Mouse (Mus musculus) natural killer cell, adult 2 months (primary cell): Measurements from ENCODE around the gene Pdzrn4.

Experiments used
- DNase-seq, 2 experiments: peaks; one replicate each; pipeline ENCODE4 v3.0.0; 2022; ENCODE audit warnings: low spot score in 2 of 2

The Pdzrn4 gene

DNA sequence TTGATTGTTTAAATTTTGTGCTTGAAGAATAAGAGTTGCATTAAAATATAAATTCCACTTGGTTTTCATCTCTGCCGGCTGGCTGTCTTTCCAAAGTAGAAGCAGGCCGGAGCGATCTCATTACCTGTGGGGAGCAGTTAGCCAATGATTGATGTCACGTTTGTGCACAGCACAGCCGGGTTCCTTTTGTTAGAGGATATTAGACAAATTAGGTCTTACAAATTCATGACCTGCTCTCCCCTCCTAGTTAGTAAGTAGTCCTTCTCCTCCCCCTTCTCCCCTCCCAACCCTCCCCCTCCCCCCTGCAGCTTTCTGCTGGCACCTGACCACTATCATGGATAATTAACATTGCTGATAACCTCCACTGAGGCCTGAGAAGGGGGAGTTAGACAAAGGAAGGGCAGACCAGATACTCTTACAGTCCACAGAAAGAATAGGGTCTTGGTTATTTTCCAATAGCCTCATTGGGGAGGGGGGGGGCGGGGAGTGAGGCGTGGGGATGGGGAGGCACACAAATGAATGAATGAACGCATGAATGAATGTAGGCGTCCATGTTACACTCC is 103.7 kb downstream of the Pdzrn4 start:
- DNase-seq, result no peak

DNA sequence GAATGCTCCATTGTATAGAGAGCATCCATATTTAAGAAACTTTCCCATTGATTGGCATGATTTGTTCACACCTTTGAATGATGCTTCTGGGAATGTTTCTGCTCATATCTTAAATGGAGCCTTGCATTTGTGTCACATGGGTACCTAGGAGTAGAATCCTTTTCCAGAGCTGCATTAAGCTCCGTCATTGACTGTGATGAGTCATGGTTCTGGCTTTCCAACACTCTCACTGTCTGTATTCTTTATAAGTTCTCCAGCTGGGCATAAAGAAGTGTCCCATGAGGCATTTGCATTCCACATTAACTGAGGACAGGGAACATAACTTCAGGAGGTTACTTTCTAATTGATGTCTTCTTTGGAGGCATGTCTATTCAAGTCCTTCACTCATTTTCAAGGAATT is 106.1 kb downstream of the Pdzrn4 start:
- DNase-seq, result no peak

DNA sequence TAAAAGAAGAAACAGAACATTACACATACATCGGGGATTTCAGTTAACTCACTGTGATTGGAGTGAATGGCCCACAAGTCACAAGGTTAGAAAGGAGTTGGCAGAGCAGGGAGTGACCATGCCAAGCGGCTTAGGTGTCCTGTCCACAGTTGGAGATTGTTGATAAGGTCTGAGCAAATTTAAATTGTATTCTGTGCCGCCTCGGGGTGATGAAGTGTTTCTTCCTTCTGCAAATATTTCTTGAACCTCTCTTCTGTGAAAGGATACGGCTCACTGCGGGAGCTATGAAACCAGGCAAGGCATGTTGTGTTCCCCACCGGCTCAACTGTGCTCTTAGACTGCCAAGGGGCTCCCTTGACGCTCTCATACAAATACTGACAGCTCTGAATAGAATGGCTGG is 112.7 kb downstream of the Pdzrn4 start:
- no peak for DNase-seq

DNA sequence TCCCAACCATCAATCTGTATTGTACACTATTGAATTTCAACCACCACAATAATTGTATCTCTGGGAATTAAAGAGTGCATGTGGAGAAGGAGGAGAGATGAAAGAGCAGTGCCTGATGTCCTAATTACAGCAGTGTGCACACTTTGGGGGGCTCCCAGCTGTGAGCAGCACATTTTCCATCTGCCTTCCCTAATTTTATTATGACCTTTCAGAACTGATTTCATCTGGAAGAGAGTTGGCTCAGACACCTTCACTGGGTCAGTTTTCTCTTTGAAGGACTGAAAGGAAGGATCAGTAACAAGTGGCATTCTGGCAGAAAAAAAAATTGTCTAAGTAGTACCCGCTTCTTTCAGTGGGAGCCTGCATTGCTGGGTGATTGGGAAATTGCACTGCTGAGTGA is 119.0 kb downstream of the Pdzrn4 start:
- no peak for DNase-seq

DNA sequence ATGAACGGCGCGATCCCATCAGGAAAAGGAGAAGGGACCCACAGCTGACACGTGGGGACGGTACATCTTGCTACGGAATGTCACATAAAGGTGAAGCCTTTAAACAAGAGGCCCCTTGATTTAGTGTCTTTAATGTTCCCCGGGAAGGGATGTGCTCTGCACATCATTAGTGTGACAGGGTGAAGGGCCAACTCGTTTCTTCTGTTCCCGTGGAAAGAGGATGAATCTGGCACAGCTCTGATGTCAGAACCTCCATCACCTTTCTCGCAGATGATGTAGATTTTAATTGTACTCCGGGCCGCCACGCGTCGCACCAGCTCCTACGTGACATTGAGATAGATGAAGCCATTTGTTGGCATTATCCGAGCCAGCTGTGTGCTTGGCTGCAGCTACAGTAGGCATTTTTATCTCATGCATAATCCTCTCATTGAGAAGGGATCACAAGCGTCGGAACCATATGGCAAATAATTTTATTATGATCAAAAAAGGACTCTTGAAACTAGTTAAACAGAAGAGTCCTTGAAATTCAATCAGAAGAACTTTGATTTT is 124.1 kb downstream of the Pdzrn4 start:
- DNase-seq, result no peak

DNA sequence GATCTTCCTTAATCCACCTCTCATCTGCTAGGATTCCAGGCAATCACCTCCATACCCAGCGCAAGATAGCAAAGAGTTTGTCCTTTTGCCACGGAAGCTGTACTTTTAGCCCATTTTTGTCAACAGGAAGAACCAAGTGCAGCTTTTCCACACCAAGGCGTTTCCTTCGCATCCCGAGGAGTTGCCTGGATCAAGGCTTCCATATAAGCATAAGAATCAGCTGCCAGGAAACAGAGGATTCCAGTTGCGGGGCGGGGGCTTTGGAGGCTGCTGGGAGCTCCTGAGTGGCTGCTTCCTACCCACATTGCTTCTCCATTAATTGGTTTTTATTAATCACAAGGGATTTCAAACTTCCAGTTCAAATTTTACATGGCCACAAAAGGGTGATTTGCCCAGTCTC is 125.0 kb downstream of the Pdzrn4 start:
- DNase-seq, result no peak

DNA sequence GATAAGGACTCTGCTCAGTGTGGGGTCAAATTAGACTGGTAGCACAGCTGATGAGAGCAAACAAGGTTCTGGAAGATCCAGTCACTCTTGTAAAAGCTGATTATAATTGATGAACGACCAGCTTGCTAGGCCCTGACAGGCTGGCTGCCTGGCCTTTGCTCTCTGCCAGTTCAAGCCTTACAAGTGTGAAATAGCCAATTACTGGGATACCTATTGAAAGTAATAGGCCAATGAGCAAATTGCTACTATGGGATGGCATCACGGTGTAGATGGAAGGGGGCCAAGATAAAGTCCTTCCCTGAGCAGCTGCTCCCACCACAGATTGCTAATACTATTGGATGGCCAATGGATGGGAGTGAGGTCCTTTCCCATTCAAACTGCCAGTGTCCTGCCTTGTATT is 128.2 kb downstream of the Pdzrn4 start:
- no peak for DNase-seq

DNA sequence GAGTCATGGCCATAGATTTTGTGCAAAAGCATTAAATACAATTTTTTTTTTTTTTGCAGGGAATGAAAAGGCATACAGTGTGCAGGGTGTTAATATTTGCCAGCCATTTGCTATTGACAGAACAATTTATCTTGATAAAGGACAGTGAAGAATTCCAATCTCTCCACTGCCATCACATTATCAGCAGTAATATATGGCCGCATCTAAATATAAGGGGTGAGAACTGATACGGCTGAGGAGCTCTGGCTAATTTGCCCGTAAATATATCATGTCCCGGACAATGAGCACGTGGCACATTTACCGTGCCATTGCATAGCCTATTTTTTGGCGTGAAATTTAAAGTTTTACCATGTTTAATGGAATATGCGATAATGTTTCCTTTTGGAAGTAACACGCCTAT is 128.7 kb downstream of the Pdzrn4 start:
- DNase-seq, result no peak

DNA sequence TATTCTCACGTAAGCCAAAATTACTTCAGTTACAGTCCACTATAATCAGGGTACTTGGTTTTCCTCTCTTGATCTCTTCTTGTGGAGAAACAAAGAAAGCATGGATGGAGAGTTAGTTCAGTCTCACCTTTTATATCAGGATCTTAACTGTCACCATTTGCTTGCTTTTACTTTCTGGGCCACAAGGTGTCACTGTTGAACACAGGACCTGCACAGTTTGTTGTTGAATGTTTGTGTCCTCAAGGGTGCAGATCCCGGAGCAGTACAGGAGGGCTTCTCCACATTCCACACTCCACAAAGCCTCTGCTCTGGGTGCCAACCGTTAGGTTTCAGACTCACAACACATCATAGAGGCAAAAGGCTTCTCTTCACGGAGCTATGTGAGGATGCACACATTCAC is 130.1 kb downstream of the Pdzrn4 start:
- no peak for DNase-seq

DNA sequence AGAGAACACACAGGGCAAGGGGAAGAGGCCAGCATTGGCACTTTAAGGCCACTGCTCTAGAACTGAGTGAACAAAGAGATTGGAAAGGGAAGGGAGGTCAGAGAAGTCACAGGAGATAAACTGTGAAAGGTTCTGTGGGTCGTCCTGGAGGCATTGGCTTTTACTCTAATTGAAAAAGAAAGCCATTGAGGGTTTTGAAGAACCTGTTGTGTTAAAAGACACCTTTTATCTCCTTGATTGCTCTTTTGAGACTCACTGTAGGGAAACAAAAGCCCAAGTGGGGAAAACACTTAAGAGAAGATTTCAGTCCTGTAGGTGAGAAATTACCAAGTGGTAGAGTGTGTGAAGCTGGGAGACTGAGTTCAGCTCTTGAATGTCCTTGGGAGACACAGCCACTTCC is 146.6 kb downstream of the Pdzrn4 start:
- no peak for DNase-seq

DNA sequence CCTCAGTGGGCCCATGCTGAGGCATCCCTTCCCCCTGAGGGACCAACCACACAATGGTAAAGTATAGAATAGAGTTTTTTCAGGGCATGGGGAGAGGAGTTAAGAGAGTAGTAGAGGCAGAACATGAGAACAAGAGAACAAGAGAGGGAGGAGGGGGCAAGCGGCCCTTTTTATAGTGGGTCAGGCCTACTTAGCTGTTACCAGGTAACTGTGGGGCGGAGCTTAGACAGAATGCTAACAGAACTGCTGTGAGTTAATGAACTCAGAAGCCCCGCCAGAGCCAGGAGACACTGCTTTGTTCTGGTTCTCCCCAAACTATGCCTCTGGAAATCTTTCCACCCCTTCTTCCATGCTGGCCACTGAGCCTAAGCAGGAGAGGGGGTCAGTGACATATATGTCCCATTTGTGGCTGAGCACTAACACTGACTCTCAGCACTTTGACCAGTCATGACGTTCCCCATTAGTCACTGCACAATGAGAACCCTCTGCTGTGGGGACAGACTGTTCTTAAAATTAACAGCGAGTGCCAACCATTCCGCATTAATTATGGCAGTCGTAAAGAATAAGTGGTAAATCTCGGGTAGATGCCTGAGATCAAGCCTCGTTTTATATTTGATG is 150.7 kb downstream of the Pdzrn4 start:
- DNase-seq, result no peak

DNA sequence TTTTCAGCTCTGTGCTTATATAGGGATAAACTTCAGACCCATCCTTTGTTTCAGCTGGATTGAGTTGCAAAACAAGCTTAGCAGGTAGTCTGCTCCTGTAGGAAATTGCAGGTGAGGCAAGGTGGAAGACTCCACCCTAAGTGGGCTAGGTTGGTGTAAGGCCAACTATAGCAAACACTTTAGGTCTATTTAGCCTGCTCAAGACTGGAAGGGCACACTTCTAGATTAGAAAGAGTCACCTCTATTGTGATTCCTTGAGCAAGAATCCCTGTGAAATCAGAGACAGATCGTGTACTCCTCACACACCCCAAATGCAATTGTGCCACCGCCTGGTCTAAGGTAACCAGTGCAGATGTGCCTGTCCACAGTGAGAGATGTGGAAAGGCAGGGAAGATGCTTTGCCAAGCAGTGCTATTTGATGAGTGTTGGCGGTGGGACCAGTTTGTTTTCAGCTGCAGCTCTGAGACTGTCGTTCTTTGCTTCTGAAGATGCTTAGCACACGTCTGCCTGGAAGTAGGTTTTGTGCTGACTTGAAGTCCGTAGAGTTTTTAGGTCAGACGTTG is 158.4 kb downstream of the Pdzrn4 start:
- no peak for DNase-seq

DNA sequence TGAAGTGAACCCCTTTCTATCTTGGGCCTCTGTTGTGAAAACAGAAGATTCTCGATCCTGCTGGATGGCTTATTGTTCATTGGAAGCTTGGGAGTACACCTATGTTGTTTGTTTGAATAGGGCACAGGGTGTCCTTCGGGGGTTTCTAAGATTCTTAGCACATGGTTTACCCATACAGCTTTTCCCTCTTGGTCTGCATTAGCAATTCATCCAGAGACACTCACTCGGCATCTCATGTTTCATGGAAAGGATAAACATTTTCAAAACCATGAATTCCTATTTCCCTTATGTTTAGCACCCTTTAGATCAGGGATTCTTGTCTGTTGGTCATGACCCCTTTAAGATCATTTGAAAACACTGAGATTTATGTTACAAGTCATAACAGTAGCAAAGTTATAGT is 159.0 kb downstream of the Pdzrn4 start:
- no peak for DNase-seq

DNA sequence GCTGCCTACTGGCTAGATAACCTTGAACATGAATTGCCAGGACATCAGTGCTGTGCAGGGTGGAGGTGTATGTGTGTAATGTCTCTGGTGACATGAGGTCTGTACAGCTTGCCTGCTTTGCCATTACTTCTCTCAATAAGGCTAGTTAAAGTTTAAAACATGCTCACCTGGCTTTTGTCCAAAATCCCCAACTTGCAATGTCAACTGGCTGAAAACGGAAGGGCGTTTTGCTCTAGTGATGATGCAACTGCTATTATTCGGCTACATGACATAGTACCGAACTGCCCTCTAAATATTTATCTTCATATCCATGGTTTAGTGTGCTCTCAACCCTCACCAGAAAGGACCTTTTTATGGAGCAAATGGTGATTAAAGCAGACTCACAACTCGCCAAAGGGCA is 161.9 kb downstream of the Pdzrn4 start:
- DNase-seq, result no peak

DNA sequence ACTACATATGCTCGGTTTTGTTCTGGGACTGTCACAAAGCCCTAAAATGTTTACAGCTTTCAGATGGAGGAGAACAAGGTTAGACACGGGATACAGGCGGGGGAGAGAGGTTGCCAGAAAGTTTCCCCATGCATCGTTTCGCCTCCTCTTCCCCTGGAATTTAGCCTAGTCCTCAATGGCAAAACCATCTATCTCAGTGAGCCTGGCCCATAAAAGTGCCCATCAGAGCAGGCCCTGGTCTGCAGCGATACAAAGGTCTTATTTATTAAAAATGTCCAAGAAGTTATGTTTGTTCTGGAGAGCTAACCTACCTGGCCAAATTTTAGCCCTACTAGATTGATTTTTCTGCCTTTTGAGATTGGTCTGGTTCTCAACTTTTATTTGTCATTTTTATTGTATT is 165.5 kb downstream of the Pdzrn4 start:
- no peak for DNase-seq

DNA sequence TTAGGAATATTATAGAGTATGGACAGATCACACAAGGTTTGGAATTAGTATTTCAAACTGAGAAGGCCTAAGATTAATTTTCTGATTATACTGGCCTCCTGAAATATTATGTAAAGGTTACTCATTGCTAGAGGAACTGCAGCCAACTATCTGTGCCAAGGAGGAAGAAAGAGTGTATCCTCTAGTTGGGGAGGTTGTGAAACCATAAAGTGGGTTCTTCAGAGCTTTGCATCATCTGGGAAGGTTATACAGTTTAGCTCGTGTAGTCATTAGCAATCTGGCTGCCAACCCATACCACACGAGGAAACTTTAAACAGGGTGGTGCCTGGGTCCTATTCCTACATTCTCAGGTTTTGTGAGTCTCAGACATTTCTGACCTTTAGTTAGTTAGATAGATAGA is 166.9 kb downstream of the Pdzrn4 start:
- no peak for DNase-seq

DNA sequence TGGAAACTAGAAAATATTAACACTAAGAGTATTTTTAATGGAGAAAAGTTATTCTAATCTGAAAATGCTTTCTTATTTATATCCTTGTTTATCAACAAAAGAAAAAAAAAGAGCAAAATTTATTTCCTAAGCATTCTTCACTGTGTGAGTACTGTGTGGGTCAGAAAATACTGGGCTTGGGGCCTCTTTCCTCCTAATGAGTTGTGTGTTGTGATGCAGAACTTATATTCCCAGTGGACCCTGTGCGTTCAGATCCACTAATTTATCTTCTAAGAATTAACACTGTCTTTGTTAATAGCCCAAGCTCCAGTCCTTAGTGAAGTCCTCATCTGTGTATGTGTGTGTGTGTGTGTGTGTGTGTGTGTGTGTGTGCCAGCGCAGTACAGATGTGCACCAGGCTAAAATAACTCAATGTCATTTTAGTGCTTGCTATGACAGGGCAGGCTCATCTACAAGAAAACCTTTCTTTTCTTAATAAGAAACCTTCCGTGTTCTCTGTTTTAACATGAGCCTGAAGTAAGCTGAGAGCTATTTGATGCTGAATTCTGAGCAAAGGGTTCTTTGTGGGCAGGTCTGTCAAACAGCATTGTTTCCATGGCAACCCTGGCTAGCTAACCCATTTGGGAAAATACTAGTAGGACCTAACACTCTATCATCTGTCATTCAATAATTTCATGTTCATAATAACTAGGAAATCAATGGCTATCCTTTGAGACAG is 174.0 kb downstream of the Pdzrn4 start:
- no peak for DNase-seq

DNA sequence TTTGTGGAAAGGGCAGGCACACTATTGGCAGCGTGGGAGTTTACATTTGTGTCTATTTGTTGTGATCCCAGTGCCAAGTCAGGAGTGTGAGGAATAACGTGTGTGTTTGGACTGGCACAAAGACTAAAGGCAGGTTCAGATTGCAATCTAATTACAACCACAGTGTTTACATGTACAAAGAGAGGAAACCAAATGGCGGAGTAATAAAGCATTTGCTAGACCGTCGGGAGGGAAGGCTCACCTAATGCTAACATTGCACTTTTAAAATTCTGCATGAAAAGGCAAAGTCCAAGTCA is 174.5 kb downstream of the Pdzrn4 start:
- no peak for DNase-seq

DNA sequence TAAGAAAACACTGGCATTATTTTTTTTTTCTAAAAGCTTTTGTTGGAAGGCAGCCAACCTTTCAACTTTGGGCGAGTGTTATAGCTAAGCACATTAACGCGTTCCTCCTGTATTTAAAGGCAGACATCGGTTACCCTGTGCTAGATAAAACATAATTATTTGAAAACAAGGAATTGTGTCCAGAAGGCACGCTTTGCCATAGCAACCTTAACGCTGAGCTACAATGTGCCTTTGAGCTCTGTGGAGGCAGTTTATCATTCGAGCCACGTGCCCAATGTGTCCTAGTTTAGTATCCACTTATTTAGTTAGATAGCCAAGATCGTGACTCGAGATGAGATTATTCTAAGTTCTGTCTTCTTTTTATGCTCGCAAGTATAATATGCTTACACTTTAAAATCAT is 180.8 kb downstream of the Pdzrn4 start:
- DNase-seq, result no peak

DNA sequence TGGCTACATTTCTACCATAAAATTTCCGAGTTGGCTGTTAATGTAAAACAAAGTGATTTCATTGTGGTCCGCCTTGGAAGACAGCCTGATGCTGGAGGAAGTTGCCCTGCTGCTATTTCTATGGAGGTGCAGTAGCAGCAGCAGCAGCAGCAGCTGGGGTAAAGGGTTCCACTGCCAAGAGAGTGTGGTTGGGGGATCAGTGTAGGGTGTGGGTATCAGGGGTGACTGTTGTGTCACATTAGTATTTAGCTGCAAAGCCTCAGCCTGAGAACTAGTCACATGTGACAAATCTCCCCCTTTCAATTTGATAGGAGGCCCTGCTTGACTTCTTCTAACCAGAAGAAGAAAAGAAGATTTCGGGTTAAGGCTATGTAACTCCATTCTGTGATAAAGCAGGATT is 183.5 kb downstream of the Pdzrn4 start:
- DNase-seq, result no peak

DNA sequence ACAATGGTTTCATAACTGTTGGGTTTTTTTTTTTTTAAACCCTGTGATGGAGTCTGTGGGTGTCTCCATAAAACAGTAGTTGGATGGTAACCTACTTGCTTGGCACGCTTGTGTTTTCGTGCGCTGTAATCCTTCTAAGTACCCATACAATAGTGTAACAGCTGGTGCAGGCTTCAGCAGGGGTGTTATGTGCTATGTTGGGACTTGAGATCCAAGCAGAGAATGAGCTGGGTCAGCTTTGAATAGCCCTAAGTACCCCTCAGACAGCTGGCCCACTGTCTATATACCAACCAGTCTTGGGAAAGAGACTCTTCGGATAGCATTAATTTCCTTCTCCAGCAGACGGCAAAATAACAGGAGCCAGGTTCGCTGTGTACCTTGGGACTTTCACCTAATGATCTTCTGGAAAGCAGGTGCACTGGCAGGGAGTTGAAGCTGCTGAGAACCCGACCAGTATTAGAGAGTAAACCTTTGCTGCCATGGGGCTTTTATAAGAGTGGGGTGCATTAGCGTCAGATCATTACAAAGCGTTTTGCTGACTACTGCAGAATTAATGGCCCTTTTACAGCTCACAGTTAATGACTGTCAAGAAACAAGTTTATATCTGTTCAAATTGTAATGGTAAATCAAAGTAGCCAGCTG is 184.2 kb downstream of the Pdzrn4 start:
- DNase-seq, result no peak

DNA sequence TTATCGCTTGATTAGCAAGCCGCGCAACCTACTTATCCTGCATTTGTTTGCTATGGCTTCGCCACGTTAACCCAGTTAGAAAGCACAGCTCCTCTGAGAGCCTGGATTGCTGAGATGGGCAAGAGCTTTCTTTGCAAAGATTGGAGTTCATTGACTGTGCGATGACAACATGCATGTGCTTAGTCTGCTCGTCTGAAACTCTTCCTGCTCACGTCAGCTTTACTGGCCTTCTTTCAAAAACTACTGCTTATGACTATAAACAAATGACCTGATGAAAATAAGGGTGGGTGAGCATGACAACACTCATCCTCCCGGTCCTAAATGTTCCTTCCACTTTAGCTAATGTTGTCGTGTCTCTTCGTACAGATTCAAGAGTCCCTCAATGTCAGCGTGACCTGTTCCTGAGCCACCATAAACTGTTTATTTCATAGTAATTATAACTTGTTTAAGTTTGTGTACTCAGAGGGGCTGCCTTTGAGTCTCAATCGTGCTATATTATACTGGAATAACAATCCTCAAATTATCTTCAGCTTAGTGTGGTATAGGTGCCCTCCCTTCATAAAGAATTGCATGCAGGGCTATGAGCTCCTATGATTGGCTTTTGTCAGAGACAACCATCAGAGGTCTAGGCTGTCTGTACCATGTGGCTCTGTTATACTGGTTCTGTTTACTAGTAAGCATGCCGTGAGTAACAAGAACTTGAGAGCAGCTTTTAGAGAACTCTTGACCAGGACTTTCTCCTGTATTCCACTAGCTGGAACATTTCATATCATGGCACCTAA is 187.9 kb downstream of the Pdzrn4 start:
- DNase-seq, result no peak
